Mouse (Mus musculus): ENCODE results near the gene Gm43720. TPM values are rescaled to one million over a fixed set of nuclear protein-coding genes. Genes with fewer than 3 reads are reported as not detected.

Gene Gm43720
- not detected in 2 replicates for polyA plus RNA-seq (2012; ENCODE audit: insufficient read depth, insufficient read length, missing spikeins)

DNA sequence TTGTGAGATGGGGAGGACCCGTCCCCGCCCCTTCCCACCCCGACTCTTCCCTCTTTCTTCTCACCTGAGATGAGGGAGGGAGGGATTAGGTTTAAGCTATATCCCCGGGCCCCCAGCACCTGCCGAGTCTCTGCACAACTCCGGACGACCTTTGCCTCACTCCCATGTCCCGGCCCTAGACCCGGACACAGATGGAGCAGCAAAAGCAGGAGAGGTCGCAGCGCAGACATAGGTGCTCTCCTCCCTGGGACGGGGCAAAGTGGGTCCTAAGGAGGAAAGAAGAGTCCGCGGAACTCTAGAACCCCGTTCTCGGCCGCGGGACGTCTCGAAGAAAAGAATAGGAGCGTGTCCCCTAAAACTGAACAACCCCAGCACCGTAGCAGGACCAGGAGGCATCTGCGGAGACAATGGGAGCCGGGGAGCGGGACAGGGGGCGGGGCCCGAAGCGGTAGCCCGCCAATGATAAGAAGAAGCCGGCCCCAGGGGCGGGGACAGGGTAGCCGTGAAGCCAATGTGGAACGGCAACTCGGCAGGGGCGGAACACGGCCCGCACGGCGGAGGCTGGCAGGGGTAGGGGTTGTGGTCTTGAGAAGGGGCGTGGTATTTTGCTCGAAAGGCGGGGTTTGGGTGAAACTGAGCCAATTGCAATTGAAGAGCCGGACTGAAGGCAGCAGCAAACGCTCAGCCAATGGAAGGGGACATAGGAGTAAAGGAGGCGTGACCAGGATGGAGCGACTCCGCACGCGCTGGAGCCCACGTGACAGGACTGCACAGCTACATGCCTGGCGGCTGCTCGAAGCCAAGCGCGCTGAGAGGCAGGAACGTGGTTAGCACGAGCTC is at the start of gene Gm43720, which contains the start of the genes Gpc2 and Stag3:
Gene Gm43720 (minus strand): TSS at position 374 of the 840 bp plus-strand sequence.
Gene Gpc2 (minus strand): TSS at position 421 of the 840 bp plus-strand sequence.
Gene Stag3 (plus strand): TSS at position 656 of the 840 bp plus-strand sequence.
- no peak within 1 kb of the TSS for H3K27ac ChIP-seq (replicated peaks; ENCODE audit: low read depth, low read length)
- no peaks in the 10 kb centered on the region for H3K4me1 ChIP-seq (ENCODE audit: control insufficient read depth, insufficient read depth, insufficient read length, low read length)
- peak within 1 kb of the TSS; percentile 52 for H3K4me3 ChIP-seq (ENCODE audit: insufficient read depth, low read depth, low read length)

DNA sequence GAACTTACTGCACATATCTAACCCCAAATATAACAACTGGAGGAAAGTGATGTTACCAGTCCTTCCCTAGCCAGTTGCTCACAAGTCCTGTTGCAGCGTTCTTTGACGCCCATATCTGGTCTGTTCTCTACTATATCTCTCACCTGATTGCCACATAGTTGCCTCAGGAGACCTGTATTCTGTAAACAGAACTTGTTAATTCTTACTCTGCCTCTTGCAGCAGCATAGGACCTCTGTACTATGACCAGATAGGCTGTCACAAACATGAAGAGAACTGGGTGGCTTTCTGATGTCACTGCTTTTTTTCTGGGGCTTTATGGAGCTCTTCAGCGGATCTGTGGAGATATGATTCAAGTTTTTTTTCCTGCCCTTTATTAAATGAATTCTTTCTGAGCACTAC is 33.0 kb upstream of the Gm43720 start:
- no peak overlapping the region for H3K4me3 ChIP-seq (ENCODE audit: insufficient read depth, low read depth, low read length)
- no peak overlapping the region for H3K27ac ChIP-seq (replicated peaks; ENCODE audit: low read depth, low read length)
- H3K4me1 ChIP-seq (ENCODE audit: control insufficient read depth, insufficient read depth, insufficient read length, low read length), result no peaks in the 10 kb centered on the region

GRCm38 (mm10) chr5:138299613-138300012 is 19.9 kb upstream of the Gm43720 start:
- H3K4me3 ChIP-seq (ENCODE audit: insufficient read depth, low read depth, low read length), result no peak overlapping the region
- no peak overlapping the region for H3K27ac ChIP-seq (replicated peaks; ENCODE audit: low read depth, low read length)
- no peaks in the 10 kb centered on the region for H3K4me1 ChIP-seq (ENCODE audit: control insufficient read depth, insufficient read depth, insufficient read length, low read length)

GRCm38 (mm10) chr5:138294158-138294557 is 14.4 kb upstream of the Gm43720 start:
- Histone ChIP-seq H3K27ac (replicated peaks; ENCODE audit: low read depth, low read length) (no peak overlapping the region), H3K4me3 (ENCODE audit: insufficient read depth, low read depth, low read length) (no peak overlapping the region), H3K4me1 (ENCODE audit: control insufficient read depth, insufficient read depth, insufficient read length, low read length) (no peaks in the 10 kb centered on the region)

GRCm38 (mm10) chr5:138291638-138292037 is 11.9 kb upstream of the Gm43720 start:
- no peak overlapping the region for H3K27ac ChIP-seq (replicated peaks; ENCODE audit: low read depth, low read length)
- H3K4me1 ChIP-seq (ENCODE audit: control insufficient read depth, insufficient read depth, insufficient read length, low read length), result no peaks in the 10 kb centered on the region
- H3K4me3 ChIP-seq (ENCODE audit: insufficient read depth, low read depth, low read length), result no peak overlapping the region

GRCm38 (mm10) chr5:138287861-138288260 is 8.1 kb upstream of the Gm43720 start:
- no peak overlapping the region for H3K4me3 ChIP-seq (ENCODE audit: insufficient read depth, low read depth, low read length)
- no peak overlapping the region for H3K27ac ChIP-seq (replicated peaks; ENCODE audit: low read depth, low read length)
- H3K4me1 ChIP-seq (ENCODE audit: control insufficient read depth, insufficient read depth, insufficient read length, low read length), result no peaks in the 10 kb centered on the region

- H3K27ac ChIP-seq (replicated peaks; ENCODE audit: low read depth, low read length), result no peak overlapping the region
- no peak overlapping the region for H3K4me3 ChIP-seq (ENCODE audit: insufficient read depth, low read depth, low read length)
- H3K4me1 ChIP-seq (ENCODE audit: control insufficient read depth, insufficient read depth, insufficient read length, low read length), result no peaks in the 10 kb centered on the region
Measured at GRCm38 (mm10) chr5:138283540-138283939, 3.8 kb upstream of the Gm43720 start.

DNA sequence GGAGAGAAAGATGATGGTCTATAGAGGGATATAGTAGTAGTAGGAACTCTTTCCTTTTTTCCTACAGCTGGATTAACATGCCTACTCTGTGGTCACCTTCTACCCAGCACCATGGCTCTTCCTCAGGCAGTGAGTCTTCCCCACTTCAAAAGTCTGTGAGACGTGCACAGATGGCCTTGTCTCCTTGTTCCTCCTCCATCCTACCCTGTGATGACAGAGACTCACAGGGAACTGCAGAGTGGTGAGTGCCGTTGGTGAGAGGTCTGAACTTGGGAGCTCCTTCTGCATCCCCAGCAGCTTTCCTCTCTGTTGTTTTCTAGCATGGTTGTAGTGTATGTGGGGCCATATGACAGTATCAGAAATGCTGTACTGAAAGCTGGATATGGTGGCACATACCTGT is 2.0 kb upstream of the Gm43720 start:
- Histone ChIP-seq H3K27ac (replicated peaks; ENCODE audit: low read depth, low read length) (no peak overlapping the region), H3K4me1 (ENCODE audit: control insufficient read depth, insufficient read depth, insufficient read length, low read length) (no peaks in the 10 kb centered on the region), H3K4me3 (ENCODE audit: insufficient read depth, low read depth, low read length) (no peak overlapping the region)

DNA sequence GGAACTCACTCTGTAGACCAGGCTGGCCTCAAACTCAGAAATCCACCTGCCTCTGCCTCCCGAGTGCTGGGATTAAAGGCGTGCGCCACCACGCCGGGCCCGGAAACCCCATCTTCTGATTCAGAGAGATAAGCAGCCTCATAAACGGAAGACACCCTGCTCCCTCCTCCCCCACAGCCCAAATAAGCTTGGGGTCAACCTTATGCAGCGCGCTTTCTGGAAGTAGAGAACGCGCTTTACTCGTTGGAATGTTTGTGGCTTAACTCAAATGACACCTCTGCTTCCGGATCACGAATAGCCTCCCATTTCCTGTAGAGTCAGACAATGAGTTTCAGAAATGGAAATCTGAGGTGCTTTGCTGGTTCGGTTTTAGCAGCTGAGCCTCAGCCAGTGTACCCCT is 1.1 kb upstream of the Gm43720 start:
- H3K4me3 ChIP-seq (ENCODE audit: insufficient read depth, low read depth, low read length), result no peak overlapping the region
- H3K27ac ChIP-seq (replicated peaks; ENCODE audit: low read depth, low read length), result no peak overlapping the region
- H3K4me1 ChIP-seq (ENCODE audit: control insufficient read depth, insufficient read depth, insufficient read length, low read length), result no peaks in the 10 kb centered on the region

DNA sequence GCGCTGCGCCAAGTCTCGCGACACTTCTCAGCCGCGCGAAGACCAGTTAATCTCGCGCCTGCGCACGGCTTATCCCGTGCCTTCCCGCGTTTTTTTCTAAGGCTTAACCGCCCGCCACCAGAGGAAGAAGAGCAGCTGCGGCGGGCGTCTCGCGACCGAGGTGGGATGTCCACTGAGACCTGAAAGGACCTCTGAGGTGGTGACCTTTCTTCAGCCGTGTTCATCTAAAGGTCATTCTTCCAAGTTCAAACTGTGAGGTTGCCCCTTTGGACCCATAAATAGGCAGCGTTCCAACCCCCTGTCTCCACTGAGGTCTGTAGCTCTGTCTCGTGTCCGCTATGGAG is 639 bp upstream of the Gm43720 start:
- H3K4me3 ChIP-seq (ENCODE audit: insufficient read depth, low read depth, low read length), result peak overlapping the region; percentile 52
- no peaks in the 10 kb centered on the region for H3K4me1 ChIP-seq (ENCODE audit: control insufficient read depth, insufficient read depth, insufficient read length, low read length)

GRCm38 (mm10) chr5:138277994-138278393 is 1.8 kb downstream of the Gm43720 start:
- Histone ChIP-seq H3K27ac (replicated peaks; ENCODE audit: low read depth, low read length) (no peak overlapping the region), H3K4me3 (ENCODE audit: insufficient read depth, low read depth, low read length) (no peak overlapping the region), H3K4me1 (ENCODE audit: control insufficient read depth, insufficient read depth, insufficient read length, low read length) (no peaks in the 10 kb centered on the region)

More for the DNA sequence above, 639 bp upstream of the Gm43720 start:
- H3K27ac ChIP-seq (replicated peaks; ENCODE audit: low read depth, low read length), result no peak overlapping the region

- no peaks in the 10 kb centered on the region for H3K4me1 ChIP-seq (ENCODE audit: control insufficient read depth, insufficient read depth, insufficient read length, low read length)
- no peak overlapping the region for H3K4me3 ChIP-seq (ENCODE audit: insufficient read depth, low read depth, low read length)
- no peak overlapping the region for H3K27ac ChIP-seq (replicated peaks; ENCODE audit: low read depth, low read length)
Measured at GRCm38 (mm10) chr5:138275216-138276050, 4.3 kb downstream of the Gm43720 start.

- Histone ChIP-seq H3K27ac (replicated peaks; ENCODE audit: low read depth, low read length) (no peak overlapping the region), H3K4me1 (ENCODE audit: control insufficient read depth, insufficient read depth, insufficient read length, low read length) (no peaks in the 10 kb centered on the region), H3K4me3 (ENCODE audit: insufficient read depth, low read depth, low read length) (no peak overlapping the region)
Measured at GRCm38 (mm10) chr5:138274186-138274585, 5.6 kb downstream of the Gm43720 start.

DNA sequence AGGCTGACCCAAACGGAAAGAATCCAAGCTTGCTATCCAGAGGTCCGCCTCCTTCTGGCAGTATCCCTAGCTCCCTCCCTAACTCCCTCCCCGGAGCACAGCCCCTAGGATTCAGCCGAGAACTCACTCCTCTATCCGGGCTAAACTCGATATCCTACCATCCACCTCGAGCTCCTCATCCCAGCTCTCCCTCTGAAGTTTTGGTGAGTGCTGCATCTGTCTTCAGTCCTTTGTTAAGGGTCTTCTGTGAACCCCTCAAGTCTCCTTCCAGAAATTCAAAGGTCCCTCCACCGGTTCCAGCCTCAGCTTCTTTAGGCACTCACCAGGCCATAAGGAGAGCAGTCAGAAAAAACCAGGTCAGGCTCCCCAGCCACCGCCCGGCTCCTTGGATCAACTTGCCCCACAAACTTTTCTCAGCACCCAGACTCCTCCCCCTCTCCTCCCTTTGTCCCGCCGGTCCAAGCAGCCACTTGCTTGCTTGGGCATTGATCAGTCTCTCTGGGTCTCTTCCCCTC is 7.3 kb downstream of the Gm43720 start, which contains the start of gene Gal3st4:
Gene Gal3st4 (minus strand): TSS at position 432 of the 515 bp plus-strand sequence.
- Histone ChIP-seq H3K27ac (replicated peaks; ENCODE audit: low read depth, low read length) (no peak within 1 kb of the TSS), H3K4me3 (ENCODE audit: insufficient read depth, low read depth, low read length) (no peak within 1 kb of the TSS)

DNA sequence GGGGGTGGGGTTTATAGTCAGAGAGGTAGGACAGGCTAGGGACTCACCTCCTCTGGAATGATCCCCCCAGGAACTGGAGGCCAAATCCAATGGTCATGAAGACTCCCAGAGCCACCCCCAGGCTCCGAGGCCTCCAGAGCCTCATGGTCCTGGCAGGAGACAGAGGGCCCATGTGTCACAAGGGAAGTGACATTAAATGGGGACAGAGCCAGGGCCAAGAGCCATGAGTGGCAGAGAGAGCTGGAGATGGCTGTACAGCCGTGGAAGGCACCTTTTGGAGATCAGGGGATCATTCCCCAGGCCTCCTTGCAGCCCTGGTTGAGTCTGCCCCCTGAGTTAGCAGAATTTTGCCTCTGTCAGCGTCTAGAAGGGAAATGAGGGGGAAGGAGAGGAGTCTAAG is 8.5 kb downstream of the Gm43720 start:
- H3K4me3 ChIP-seq (ENCODE audit: insufficient read depth, low read depth, low read length), result no peak overlapping the region
- H3K4me1 ChIP-seq (ENCODE audit: control insufficient read depth, insufficient read depth, insufficient read length, low read length), result no peaks in the 10 kb centered on the region
- H3K27ac ChIP-seq (replicated peaks; ENCODE audit: low read depth, low read length), result no peak overlapping the region

More for the DNA sequence above, 7.3 kb downstream of the Gm43720 start, which contains the start of gene Gal3st4:
- H3K4me1 ChIP-seq (ENCODE audit: control insufficient read depth, insufficient read depth, insufficient read length, low read length), result no peaks in the 10 kb centered on the region
